Mouse (Mus musculus) embryo, embryonic 11 days (tissue): ENCODE results near the gene Ogn.
A peak's percentile ranks its signal among the peaks of the same experiment; 100 is the strongest.
"Not testable (repeated sequence)": the region's sequence is repeated elsewhere in the genome, so short reads cannot be mapped to it uniquely, and the experiment has no call there.

Source experiments
- DNase-seq: peaks from one replicate; pipeline ENCODE4 v3.0.0-alpha.2; 2015

Ogn gene

GRCm38 (mm10) chr13:49607714-49608113, at the start of gene Ogn:
TSS of gene Ogn (plus strand) at chr13:49608046.
- DNase-seq = peak; percentile 27

GRCm38 (mm10) chr13:49559185-49559584, 48.7 kb upstream of the Ogn start:
- peak; percentile 41 for DNase-seq

- no peak for DNase-seq
Observed at GRCm38 (mm10) chr13:49560886-49561285, 47.0 kb upstream of the Ogn start.

GRCm38 (mm10) chr13:49564347-49564746, 43.5 kb upstream of the Ogn start:
- DNase-seq = no peak

GRCm38 (mm10) chr13:49570371-49570770, 37.5 kb upstream of the Ogn start:
- no peak for DNase-seq

GRCm38 (mm10) chr13:49571418-49571817, 36.4 kb upstream of the Ogn start:
- no peak for DNase-seq

GRCm38 (mm10) chr13:49581541-49582530, 26.0 kb upstream of the Ogn start, which contains the start of gene Omd:
TSS of gene Omd (plus strand) at chr13:49582462.
- peak; percentile 45 for DNase-seq

- DNase-seq = no peak
Observed at GRCm38 (mm10) chr13:49583859-49584258, 24.0 kb upstream of the Ogn start.

GRCm38 (mm10) chr13:49584307-49585005, 23.4 kb upstream of the Ogn start:
- DNase-seq = no peak

- no peak for DNase-seq
Observed at GRCm38 (mm10) chr13:49586062-49586461, 21.8 kb upstream of the Ogn start.

- not testable (repeated sequence) for DNase-seq
Observed at GRCm38 (mm10) chr13:49602541-49602940, 5.3 kb upstream of the Ogn start.

- DNase-seq = no peak
Observed at GRCm38 (mm10) chr13:49603603-49604002, 4.2 kb upstream of the Ogn start.

- no peak for DNase-seq
Observed at GRCm38 (mm10) chr13:49608589-49609322, 910 bp downstream of the Ogn start.

- no peak for DNase-seq
Observed at GRCm38 (mm10) chr13:49617021-49617420, 9.2 kb downstream of the Ogn start.

GRCm38 (mm10) chr13:49618365-49618764, 10.5 kb downstream of the Ogn start:
- no peak for DNase-seq

GRCm38 (mm10) chr13:49623216-49623615, 15.4 kb downstream of the Ogn start:
- no peak for DNase-seq

- DNase-seq = no peak
Observed at GRCm38 (mm10) chr13:49628167-49628566, 20.3 kb downstream of the Ogn start.

- DNase-seq = no peak
Observed at GRCm38 (mm10) chr13:49629076-49629475, 21.2 kb downstream of the Ogn start.

- no peak for DNase-seq
Observed at GRCm38 (mm10) chr13:49639965-49640364, 32.1 kb downstream of the Ogn start.

- no peak for DNase-seq
Observed at GRCm38 (mm10) chr13:49642650-49643049, 34.8 kb downstream of the Ogn start.

GRCm38 (mm10) chr13:49643669-49644362, 36.0 kb downstream of the Ogn start:
- DNase-seq = no peak
